Mouse (Mus musculus): ENCODE results near the gene Gnmt.

Gnmt gene

GRCm38 (mm10) chr17:46741305-46741704 lies 12.3 kb upstream of the Gnmt start:
- DNase-seq (ENCODE audit: low spot score), result no peak

GRCm38 (mm10) chr17:46736160-46736559 lies 7.2 kb upstream of the Gnmt start:
- no peak for DNase-seq (ENCODE audit: low spot score)

- DNase-seq (ENCODE audit: low spot score), result no peak
Measured at GRCm38 (mm10) chr17:46735287-46735686, 6.3 kb upstream of the Gnmt start.

- no peak for DNase-seq (ENCODE audit: low spot score)
Measured at GRCm38 (mm10) chr17:46734055-46734454, 5.1 kb upstream of the Gnmt start.

- DNase-seq (ENCODE audit: low spot score), result no peak
Measured at GRCm38 (mm10) chr17:46728496-46728895, 472 bp downstream of the Gnmt start.

GRCm38 (mm10) chr17:46728021-46728420 lies 947 bp downstream of the Gnmt start:
- no peak for DNase-seq (ENCODE audit: low spot score)

GRCm38 (mm10) chr17:46727271-46727670 lies 1.7 kb downstream of the Gnmt start:
- DNase-seq (ENCODE audit: low spot score), result no peak

- no peak for DNase-seq (ENCODE audit: low spot score)
Measured at GRCm38 (mm10) chr17:46725731-46726645, 3.0 kb downstream of the Gnmt start.

- DNase-seq (ENCODE audit: low spot score), result no peak
Measured at GRCm38 (mm10) chr17:46725273-46725672, 3.7 kb downstream of the Gnmt start.

- no peak for DNase-seq (ENCODE audit: low spot score)
Measured at GRCm38 (mm10) chr17:46724477-46725084, 4.4 kb downstream of the Gnmt start.

- no peak for DNase-seq (ENCODE audit: low spot score)
Measured at GRCm38 (mm10) chr17:46721077-46721476, 7.9 kb downstream of the Gnmt start.

- no peak for DNase-seq (ENCODE audit: low spot score)
Measured at GRCm38 (mm10) chr17:46714756-46715481, 14.0 kb downstream of the Gnmt start.

GRCm38 (mm10) chr17:46713849-46714248 lies 15.1 kb downstream of the Gnmt start:
- no peak for DNase-seq (ENCODE audit: low spot score)

GRCm38 (mm10) chr17:46712442-46712841 lies 16.5 kb downstream of the Gnmt start:
- no peak for DNase-seq (ENCODE audit: low spot score)

GRCm38 (mm10) chr17:46711612-46712271 lies 17.2 kb downstream of the Gnmt start:
- DNase-seq (ENCODE audit: low spot score), result peak; percentile 24

GRCm38 (mm10) chr17:46710959-46711597 lies 17.9 kb downstream of the Gnmt start, which contains the start of gene Pex6:
Gene Pex6, plus strand, starts transcription at chr17:46711463.
- DNase-seq (ENCODE audit: low spot score), result peak; percentile 82

GRCm38 (mm10) chr17:46706375-46707089 lies 22.4 kb downstream of the Gnmt start:
- no peak for DNase-seq (ENCODE audit: low spot score)

- DNase-seq (ENCODE audit: low spot score), result peak; percentile 85
Measured at GRCm38 (mm10) chr17:46704887-46705835, 23.8 kb downstream of the Gnmt start, which contains the start of gene Ppp2r5d. Gene Ppp2r5d, minus strand, starts transcription at chr17:46705111.
